Mouse (Mus musculus) CH12.LX (cell line): Measurements from ENCODE around the gene Brap. TPM values are rescaled to one million over a fixed set of nuclear protein-coding genes. Genes with fewer than 3 reads are reported as not detected.

ENCODE experiments used
- DNase-seq: peaks from one replicate; pipeline ENCODE4 v3.0.0-alpha.2; 2013; ENCODE audit errors: extremely low read depth
- H3K27ac ChIP-seq: 2 replicates; pipeline ENCODE4 v1.5.1; 2012; ENCODE audit warnings: low read depth, mild to moderate bottlenecking, control low read depth, moderate library complexity; ENCODE audit not compliant: insufficient read depth
- H3K27me3 ChIP-seq: replicated peaks from 2 replicates; pipeline ENCODE3; 2012; ENCODE audit warnings: inconsistent platforms
- H3K36me3 ChIP-seq, 2 experiments: replicated peaks in 1 of 2; 2 replicates each; pipeline versions ENCODE3 to v1.6.1; 2012; ENCODE audit warnings: inconsistent platforms in 1 of 2, low read length in 1 of 2, mild to moderate bottlenecking in 1 of 2, mixed read lengths in 1 of 2, moderate library complexity in 1 of 2; ENCODE audit not compliant: control insufficient read depth in 1 of 2, insufficient read depth in 1 of 2
- H3K4me1 ChIP-seq, 2 experiments: 2 replicates each; pipeline ENCODE4 v1.6.1; 2012; ENCODE audit warnings: inconsistent platforms in 1 of 2, moderate library complexity in 1 of 2; ENCODE audit not compliant: insufficient read depth in 2 of 2, control insufficient read depth in 1 of 2
- H3K4me2 ChIP-seq: 2 replicates; pipeline ENCODE4 v1.6.1; 2012; ENCODE audit warnings: low read depth, mild to moderate bottlenecking, control low read depth; ENCODE audit not compliant: poor library complexity, insufficient read depth, severe bottlenecking
- H3K4me3 ChIP-seq, 3 experiments: fragments of 150-350 bp in 1 of 3; sonication (generic) in 1 of 3; replicated peaks in 1 of 3; 2 replicates each; pipeline versions ENCODE3 to v1.5.1; 2011 to 2012; ENCODE audit warnings: low read depth in 2 of 3, low read length in 2 of 3, mild to moderate bottlenecking in 2 of 3, moderate library complexity in 2 of 3, control low read depth in 1 of 3, improper control_type of control experiment in 1 of 3, inconsistent platforms in 1 of 3, mixed read lengths in 1 of 3; ENCODE audit not compliant: poor library complexity in 1 of 3
- H3K79me2 ChIP-seq: replicated peaks from 2 replicates; pipeline ENCODE4 v1.6.1; 2012; ENCODE audit warnings: mild to moderate bottlenecking, moderate library complexity; ENCODE audit not compliant: control insufficient read depth, poor library complexity, insufficient read depth, severe bottlenecking; ENCODE audit errors: extremely low read depth
- H3K9ac ChIP-seq: 2 replicates; pipeline ENCODE4 v1.6.1; 2012; ENCODE audit warnings: low read depth, mild to moderate bottlenecking, control low read depth, moderate library complexity; ENCODE audit not compliant: insufficient read depth
- H3K9me3 ChIP-seq: replicated peaks from 2 replicates; pipeline ENCODE3; 2012; ENCODE audit warnings: low read length, inconsistent platforms, mixed read lengths
- CHD2 ChIP-seq: IDR thresholded peaks from 2 replicates; pipeline ENCODE4 v1.6.1; 2011; ENCODE audit warnings: low read length, improper control_type of control experiment
- E2F4 ChIP-seq: IDR thresholded peaks from 2 replicates; pipeline ENCODE4 v1.6.1; 2011; ENCODE audit warnings: low read depth, low read length, improper control_type of control experiment; ENCODE audit not compliant: insufficient replicate concordance
- ELF1 ChIP-seq: IDR thresholded peaks from 2 replicates; pipeline ENCODE4 v1.6.1; 2014; ENCODE audit warnings: low read depth, mild to moderate bottlenecking, inconsistent platforms, low read length, improper control_type of control experiment
- EP300 ChIP-seq: IDR thresholded peaks from 2 replicates; pipeline ENCODE4 v1.6.1; 2011; ENCODE audit warnings: low read length, improper control_type of control experiment
- ETS1 ChIP-seq: conservative IDR thresholded peaks from 2 replicates; pipeline ENCODE4 v1.6.1; 2012; ENCODE audit warnings: low read depth, mild to moderate bottlenecking, inconsistent platforms, low read length, improper control_type of control experiment, moderate library complexity
- GABPA ChIP-seq: IDR thresholded peaks from 2 replicates; pipeline ENCODE4 v1.6.1; 2012; ENCODE audit warnings: low read depth, low read length, improper control_type of control experiment, inconsistent platforms; ENCODE audit not compliant: insufficient replicate concordance
- IRF4 ChIP-seq: IDR thresholded peaks from 2 replicates; pipeline ENCODE4 v1.6.1; 2014; ENCODE audit warnings: low read depth, mild to moderate bottlenecking, inconsistent platforms, low read length, improper control_type of control experiment
- JUN ChIP-seq: IDR thresholded peaks from 2 replicates; pipeline ENCODE4 v1.6.1; 2011; ENCODE audit warnings: low read depth, mild to moderate bottlenecking, low read length, improper control_type of control experiment, moderate library complexity; ENCODE audit not compliant: insufficient read depth
- JUND ChIP-seq: conservative IDR thresholded peaks from 2 replicates; pipeline ENCODE4 v1.6.1; 2011; ENCODE audit warnings: low read depth, low read length, improper control_type of control experiment
- MAX ChIP-seq: IDR thresholded peaks from 2 replicates; pipeline ENCODE4 v1.6.1; 2011; ENCODE audit warnings: low read length, improper control_type of control experiment
- MAZ ChIP-seq: IDR thresholded peaks from 2 replicates; pipeline ENCODE4 v1.6.1; 2012; ENCODE audit warnings: low read depth, mild to moderate bottlenecking, inconsistent platforms, low read length, improper control_type of control experiment, moderate library complexity
- MEF2A ChIP-seq: IDR thresholded peaks from 2 replicates; pipeline ENCODE4 v1.6.1; 2014; ENCODE audit warnings: low read depth, mild to moderate bottlenecking, inconsistent platforms, low read length, improper control_type of control experiment, borderline replicate concordance
- MXI1 ChIP-seq: IDR thresholded peaks from 2 replicates; pipeline ENCODE4 v1.6.1; 2011; ENCODE audit warnings: mild to moderate bottlenecking, low read depth, low read length, improper control_type of control experiment
- NELFE ChIP-seq: IDR thresholded peaks from 2 replicates; pipeline ENCODE4 v1.6.1; 2011; ENCODE audit warnings: low read depth, low read length, improper control_type of control experiment
- NRF1 ChIP-seq: IDR thresholded peaks from 2 replicates; pipeline ENCODE4 v1.6.1; 2014; ENCODE audit warnings: low read depth, mild to moderate bottlenecking, inconsistent platforms, low read length, improper control_type of control experiment, moderate library complexity
- PAX5 ChIP-seq: IDR thresholded peaks from 2 replicates; pipeline ENCODE4 v1.6.1; 2012; ENCODE audit warnings: low read length, inconsistent platforms, mixed read lengths
- TBP ChIP-seq: conservative IDR thresholded peaks from 2 replicates; pipeline ENCODE4 v1.6.1; 2011; ENCODE audit warnings: low read depth, low read length, improper control_type of control experiment
- USF1 ChIP-seq: IDR thresholded peaks from 2 replicates; pipeline ENCODE4 v1.6.1; 2014; ENCODE audit warnings: low read depth, mild to moderate bottlenecking, inconsistent platforms, low read length, improper control_type of control experiment
- USF2 ChIP-seq: conservative IDR thresholded peaks from 2 replicates; pipeline ENCODE4 v1.6.1; 2011; ENCODE audit warnings: low read depth, low read length, improper control_type of control experiment
- ZMIZ1 ChIP-seq: IDR thresholded peaks from 2 replicates; pipeline ENCODE4 v1.6.1; 2012; ENCODE audit warnings: low read depth, mild to moderate bottlenecking, inconsistent platforms, low read length, improper control_type of control experiment
- dilution Hi-C: fragments of 300-500 bp; cut with MboI; formaldehyde crosslinking; loops from 2 replicates; pipeline ENCODE4 v1.14.3; 2020; ENCODE audit warnings: low sequenced_read_pairs; ENCODE audit not compliant: extremely low pct_unique_long_range_greater_than_20kb, extremely low pct_ligation_motif_present
- in situ Hi-C: fragments of 300-500 bp; cut with MboI; formaldehyde crosslinking; loops from 3 replicates; pipeline ENCODE4 v1.14.3; 2019; ENCODE audit warnings: low sequenced_read_pairs, low pct_ligation_motif_present, low pct_unique_long_range_greater_than_20kb, mixed read lengths
- polyA plus RNA-seq: library from polyadenylated mRNA; unstranded; fragments of >175 nt; gene quantifications from 2 replicates; pipeline ENCODE4 v1.2.1, GENCODE M21; 2012; ENCODE audit warnings: low read depth; ENCODE audit not compliant: insufficient read length
- total RNA-seq, 2 experiments: library from RNA; depleted of rRNA; stranded (reverse); fragments of 300-350 nt in 1 of 2; fragments of >200 nt in 1 of 2; gene quantifications; 2 replicates each; pipeline ENCODE4 v1.2.3; 2012 to 2014

Brap gene
- total and polyA plus RNA-seq, 3 experiments, result 23.7 to 33.3 (median 29.8) TPM

DNA sequence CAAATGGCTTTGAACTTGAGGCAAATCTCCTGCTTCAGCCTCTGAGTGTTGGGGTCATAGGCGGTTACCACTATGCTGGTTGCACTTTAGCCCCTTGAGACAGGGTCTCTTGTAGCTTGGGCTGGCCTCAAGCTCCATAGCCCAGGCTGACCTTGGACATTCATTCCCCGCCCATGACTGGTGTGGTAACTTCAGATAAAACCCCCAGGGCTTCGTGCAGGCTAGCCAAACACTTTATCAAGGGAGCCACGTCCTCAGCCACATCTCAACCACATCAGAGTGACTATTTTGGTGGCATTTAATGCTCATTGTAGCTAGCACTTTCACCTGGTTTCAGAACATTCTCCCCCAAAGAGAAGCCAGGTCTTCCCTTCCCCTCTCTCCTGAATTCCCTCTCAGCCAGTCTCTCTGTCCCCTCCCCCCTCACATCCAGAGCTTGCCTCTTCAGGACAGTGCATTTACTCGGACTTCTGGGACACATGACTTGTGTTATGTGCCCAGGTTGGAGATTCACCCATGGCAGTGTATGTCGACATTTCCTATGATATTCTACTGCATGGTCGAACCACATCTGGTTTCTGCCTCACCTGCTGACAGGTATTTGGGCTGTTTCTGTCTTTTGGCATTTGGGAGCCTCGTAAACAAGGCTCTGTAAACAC lies 40.9 kb downstream of the Brap start:
- no peak for DNase-seq
- Histone ChIP-seq H3K27me3 (peaks cover 2% of the 10 kb centered on the region), H3K9ac (no peak overlapping the region), H3K4me2 (no peak overlapping the region), H3K27ac (no peak overlapping the region)
- dilution Hi-C loops, result no loop called here
- no peak for TF ChIP-seq MAZ
- no peak for TF ChIP-seq TBP
- no peak for TF ChIP-seq NRF1
- TF ChIP-seq USF2, result no peak
- no peak for TF ChIP-seq GABPA
- no peak for TF ChIP-seq PAX5
- TF ChIP-seq, all 38 proteins: peak for 0
- Histone ChIP-seq H3K4me3 (no peak overlapping the region), H3K79me2 (no peaks in the 10 kb centered on the region), H3K4me1 (peaks cover 0 to 5% of the 10 kb centered on the region in 2 experiments; a peak in 1 of 4 replicates), H3K36me3 (no peaks in the 10 kb centered on the region), H3K9me3 (no peaks in the 10 kb centered on the region)
- in situ Hi-C loops, result no loop called here

- in situ Hi-C loops, result no loop called here
- no peak overlapping the region for H3K9ac ChIP-seq
- no peak for TF ChIP-seq USF1
- TF ChIP-seq USF2, result no peak
- no peak for TF ChIP-seq JUND
- TF ChIP-seq ELF1, result no peak
- TF ChIP-seq MXI1, result no peak
- TF ChIP-seq EP300, result no peak
- TF ChIP-seq NRF1, result no peak
- no peak for TF ChIP-seq E2F4
- TF ChIP-seq TBP, result no peak
- TF ChIP-seq ZMIZ1, result no peak
- TF ChIP-seq MEF2A, result no peak
- no peak for TF ChIP-seq CHD2
- no peak for TF ChIP-seq JUN
- no peak for TF ChIP-seq NELFE
- TF ChIP-seq IRF4, result no peak
- TF ChIP-seq MAX, result no peak
- TF ChIP-seq ETS1, result no peak
- no peaks in the 10 kb centered on the region for H3K9me3 ChIP-seq
- H3K36me3 ChIP-seq, result no peaks in the 10 kb centered on the region
- no peak for DNase-seq
- H3K4me2 ChIP-seq, result no peak overlapping the region
- H3K4me1 ChIP-seq, result peaks cover 0 to 5% of the 10 kb centered on the region in 2 experiments; a peak in 1 of 4 replicates
- H3K79me2 ChIP-seq, result no peaks in the 10 kb centered on the region
- no peak overlapping the region for H3K27ac ChIP-seq
- dilution Hi-C loops, result no loop called here
- peaks cover 2% of the 10 kb centered on the region for H3K27me3 ChIP-seq
- H3K4me3 ChIP-seq, result no peak overlapping the region
Observed at GRCm38 (mm10) chr5:121703341-121703740, 43.0 kb downstream of the Brap start.
